Mouse (Mus musculus) heart, embryonic 12.5 days (tissue): ENCODE measurements at regions not wholly inside any gene's neighbourhood (a gene's known extent, or its start where the extent isn't known, plus 50 kb on each side); places are given as distances from the start of the nearest gene placed in this dataset.

Source experiments
- ATAC-seq: fragments of 200-750 bp; cut with Nextera tagmentation; 2 replicates; pipeline ENCODE4 v1.8.0; 2017; ENCODE audit warnings: moderate TSS enrichment, moderate library complexity; ENCODE audit not compliant: insufficient number of reproducible peaks, low FRiP score
- H3K27ac ChIP-seq: fragments of 300-500 bp; sonication (generic); 2 replicates; pipeline ENCODE4 v1.5.1; 2016; ENCODE audit warnings: mild to moderate bottlenecking, moderate library complexity; ENCODE audit not compliant: poor library complexity, severe bottlenecking
- H3K27me3 ChIP-seq: fragments of 300-500 bp; sonication (generic); replicated peaks from 2 replicates; pipeline ENCODE4 v1.6.1; 2016; ENCODE audit warnings: mild to moderate bottlenecking, moderate library complexity
- H3K36me3 ChIP-seq: fragments of 300-500 bp; sonication (generic); 2 replicates; pipeline ENCODE4 v1.6.1; 2016; ENCODE audit warnings: mild to moderate bottlenecking, moderate library complexity
- H3K4me1 ChIP-seq: fragments of 300-500 bp; sonication (generic); replicated peaks from 2 replicates; pipeline ENCODE4 v1.6.1; 2016; ENCODE audit warnings: mild to moderate bottlenecking
- H3K4me2 ChIP-seq: fragments of 300-500 bp; sonication (generic); 2 replicates; pipeline ENCODE4 v1.6.1; 2016; ENCODE audit warnings: mild to moderate bottlenecking, moderate library complexity
- H3K4me3 ChIP-seq: fragments of 300-500 bp; sonication (generic); 2 replicates; pipeline ENCODE4 v1.5.1; 2016; ENCODE audit warnings: mild to moderate bottlenecking
- H3K9ac ChIP-seq: fragments of 300-500 bp; sonication (generic); 2 replicates; pipeline ENCODE4 v1.6.1; 2016; ENCODE audit warnings: mild to moderate bottlenecking, moderate library complexity
- H3K9me3 ChIP-seq: fragments of 300-500 bp; sonication (generic); replicated peaks from 2 replicates; pipeline ENCODE4 v1.6.1; 2016; ENCODE audit warnings: mild to moderate bottlenecking, moderate library complexity
- WGBS: fragments of 180-500 bp; shearing (Covaris S2); methylation state at CpG from one replicate; pipeline ENCODE4 v1.1.7; 2016; 5-methylcytosine and 5-hydroxymethylcytosine counted together

- no peaks in the 10 kb centered on the region for H3K4me1 ChIP-seq
- ATAC-seq = no peak
- H3K27ac ChIP-seq = no peak overlapping the region
- no peaks in the 10 kb centered on the region for H3K36me3 ChIP-seq
- no peaks in the 10 kb centered on the region for H3K9me3 ChIP-seq
- no peak overlapping the region for H3K9ac ChIP-seq
- no peak overlapping the region for H3K4me3 ChIP-seq
- H3K4me2 ChIP-seq = no peak overlapping the region
- H3K27me3 ChIP-seq = no peaks in the 10 kb centered on the region
Measured at GRCm38 (mm10) chr12:77628358-77628850, 390.5 kb downstream of the Fut8 start.

GRCm38 (mm10) chr12:77633981-77634650 lies 396.2 kb downstream of the Fut8 start:
- Histone ChIP-seq H3K27ac (no peak overlapping the region), H3K27me3 (no peaks in the 10 kb centered on the region; the same call in 1 of the 2 replicates), H3K4me3 (no peak overlapping the region), H3K9me3 (no peaks in the 10 kb centered on the region), H3K4me2 (no peak overlapping the region), H3K4me1 (peaks cover 8% of the 10 kb centered on the region; the same call in 1 of the 2 replicates), H3K9ac (no peak overlapping the region), H3K36me3 (no peaks in the 10 kb centered on the region)
- 31% methylated on average over 10 of the region's 10 CpGs for WGBS
- ATAC-seq = no peak

- Histone ChIP-seq H3K9me3 (no peaks in the 10 kb centered on the region), H3K4me1 (peaks cover 8% of the 10 kb centered on the region; the same call in 1 of the 2 replicates), H3K9ac (no peak overlapping the region), H3K4me2 (no peak overlapping the region), H3K4me3 (no peak overlapping the region), H3K27me3 (no peaks in the 10 kb centered on the region; the same call in 1 of the 2 replicates), H3K36me3 (no peaks in the 10 kb centered on the region), H3K27ac (no peak overlapping the region)
- no peak for ATAC-seq
- 41% methylated on average over 7 of the region's 7 CpGs for WGBS
Measured at GRCm38 (mm10) chr12:77638266-77638665, 400.3 kb downstream of the Fut8 start.

- H3K4me2 ChIP-seq = no peak overlapping the region
- H3K36me3 ChIP-seq = no peaks in the 10 kb centered on the region
- no peaks in the 10 kb centered on the region for H3K27me3 ChIP-seq
- H3K9ac ChIP-seq = no peak overlapping the region
- ATAC-seq = no peak
- peaks cover 8% of the 10 kb centered on the region; the same call in 1 of the 2 replicates for H3K4me1 ChIP-seq
- H3K27ac ChIP-seq = no peak overlapping the region
- 54% methylated on average over 4 of the region's 4 CpGs for WGBS
- no peaks in the 10 kb centered on the region for H3K9me3 ChIP-seq
- no peak overlapping the region for H3K4me3 ChIP-seq
Measured at GRCm38 (mm10) chr12:77642336-77642735, 404.4 kb downstream of the Fut8 start.

- H3K27ac ChIP-seq = no peak overlapping the region
- H3K9ac ChIP-seq = no peak overlapping the region
- no peak for ATAC-seq
- H3K9me3 ChIP-seq = no peaks in the 10 kb centered on the region
- 60% methylated on average over 3 of the region's 3 CpGs for WGBS
- no peak overlapping the region for H3K4me3 ChIP-seq
- no peak overlapping the region for H3K4me2 ChIP-seq
- peaks cover 4% of the 10 kb centered on the region; the same call in 1 of the 2 replicates for H3K4me1 ChIP-seq
- no peaks in the 10 kb centered on the region for H3K36me3 ChIP-seq
- no peaks in the 10 kb centered on the region for H3K27me3 ChIP-seq
Measured at GRCm38 (mm10) chr12:77647841-77648240, 409.9 kb downstream of the Fut8 start.

- Histone ChIP-seq H3K4me1 (no peaks in the 10 kb centered on the region), H3K36me3 (no peaks in the 10 kb centered on the region), H3K27ac (no peak overlapping the region), H3K9me3 (no peaks in the 10 kb centered on the region), H3K4me3 (no peak overlapping the region), H3K4me2 (no peak overlapping the region), H3K27me3 (0 out of 2 replicates have a peak, but pooled peaks cover 4% of the 10 kb centered on the region), H3K9ac (no peak overlapping the region)
- no peak for ATAC-seq
- WGBS = 48% methylated on average over 3 of the region's 3 CpGs
Measured at GRCm38 (mm10) chr12:77654282-77654681, 416.4 kb downstream of the Fut8 start.

GRCm38 (mm10) chr12:77657060-77657459 lies 419.1 kb downstream of the Fut8 start:
- Histone ChIP-seq H3K27me3 (0 out of 2 replicates have a peak, but pooled peaks cover 4% of the 10 kb centered on the region), H3K36me3 (no peaks in the 10 kb centered on the region), H3K9me3 (no peaks in the 10 kb centered on the region), H3K9ac (no peak overlapping the region), H3K4me2 (no peak overlapping the region), H3K4me1 (peaks cover 4% of the 10 kb centered on the region), H3K4me3 (no peak overlapping the region), H3K27ac (no peak overlapping the region)
- WGBS = 79% methylated on average over 5 of the region's 5 CpGs
- no peak for ATAC-seq

GRCm38 (mm10) chr12:77657878-77658277 lies 420.0 kb downstream of the Fut8 start:
- Histone ChIP-seq H3K9ac (no peak overlapping the region), H3K36me3 (no peaks in the 10 kb centered on the region), H3K9me3 (no peaks in the 10 kb centered on the region), H3K27ac (no peak overlapping the region), H3K4me2 (no peak overlapping the region), H3K27me3 (0 out of 2 replicates have a peak, but pooled peaks cover 4% of the 10 kb centered on the region), H3K4me3 (no peak overlapping the region), H3K4me1 (peaks cover 4% of the 10 kb centered on the region)
- 69% methylated on average over 3 of the region's 3 CpGs for WGBS
- no peak for ATAC-seq

- ATAC-seq = no peak
- H3K4me1 ChIP-seq = peaks cover 26% of the 10 kb centered on the region
- no peak overlapping the region for H3K27ac ChIP-seq
- no peak overlapping the region for H3K4me2 ChIP-seq
- 81% methylated on average over 3 of the region's 3 CpGs for WGBS
- H3K4me3 ChIP-seq = no peak overlapping the region
- peaks cover 4% of the 10 kb centered on the region; the same call in 1 of the 2 replicates for H3K27me3 ChIP-seq
- no peak overlapping the region for H3K9ac ChIP-seq
- no peaks in the 10 kb centered on the region for H3K9me3 ChIP-seq
- H3K36me3 ChIP-seq = no peaks in the 10 kb centered on the region
Measured at GRCm38 (mm10) chr12:77663180-77663579, 425.3 kb downstream of the Fut8 start.

- no peak overlapping the region for H3K4me3 ChIP-seq
- no peak overlapping the region for H3K4me2 ChIP-seq
- peaks cover 4% of the 10 kb centered on the region; the same call in 1 of the 2 replicates for H3K27me3 ChIP-seq
- no peaks in the 10 kb centered on the region for H3K36me3 ChIP-seq
- 26% methylated on average over 7 of the region's 7 CpGs for WGBS
- H3K9me3 ChIP-seq = no peaks in the 10 kb centered on the region
- ATAC-seq = no peak
- no peak overlapping the region for H3K27ac ChIP-seq
- peaks cover 30% of the 10 kb centered on the region for H3K4me1 ChIP-seq
- no peak overlapping the region for H3K9ac ChIP-seq
Measured at GRCm38 (mm10) chr12:77663665-77664374, 425.9 kb downstream of the Fut8 start.

- no peak for ATAC-seq
- Histone ChIP-seq H3K27me3 (peaks cover 17% of the 10 kb centered on the region), H3K27ac (no peak overlapping the region), H3K4me3 (no peak overlapping the region), H3K9ac (no peak overlapping the region), H3K4me2 (no peak overlapping the region), H3K36me3 (no peaks in the 10 kb centered on the region), H3K4me1 (peaks cover 26% of the 10 kb centered on the region), H3K9me3 (no peaks in the 10 kb centered on the region)
- 81% methylated on average over 8 of the region's 8 CpGs for WGBS
Measured at GRCm38 (mm10) chr12:77666411-77666810, 428.5 kb downstream of the Fut8 start.
